Comparison of ENCODE assay signal across 27 mouse cellular contexts in the genomic region with DNA sequence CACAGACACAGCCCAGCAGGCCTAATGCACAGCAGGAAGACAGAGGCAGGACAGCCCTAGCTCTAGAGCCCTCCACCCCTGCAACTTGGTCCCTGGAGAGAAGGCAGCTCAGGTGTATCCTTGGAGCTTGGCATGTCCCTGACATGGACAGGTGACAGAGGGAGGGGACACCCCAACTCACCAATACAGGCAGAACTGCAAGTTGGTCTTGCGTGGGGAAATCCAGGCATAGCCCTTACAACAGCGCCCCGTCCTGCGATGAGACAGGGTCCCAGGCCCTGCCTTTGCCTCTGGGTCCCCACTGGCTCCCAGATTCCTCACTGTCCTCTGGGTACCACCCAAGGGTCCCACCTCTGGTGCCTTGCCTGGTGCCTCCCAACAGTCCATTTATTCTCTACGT. TPM values are rescaled to one million over a fixed set of nuclear protein-coding genes. Genes with fewer than 3 reads are reported as not detected.
DNase-seq lines count a peak whose midpoint lies in the region; ATAC-seq and TF ChIP-seq lines count a peak whose summit lies in the region.
"Had no signal": no experiment of that assay in that cellular context is flagged by ENCODE, and none has a peak within 500 bp of the region (broad histone marks: within the 10 kb centered on the region; RNA-seq: fewer than 3 reads in every experiment).

No protein-coding gene starts in this region.

- DNase-seq in embryonic facial prominence, embryonic 10.5 days (ENCODE audit: low spot score): no peak
- peak; percentile 81 for DNase-seq in heart, adult 11 months
- DNase-seq in heart, adult 18-20 months: no peak
- DNase-seq in intestine, embryonic 14.5 days (ENCODE audit: low spot score): peak; percentile 45
- no peak for DNase-seq in testis, postnatal 14 days (ENCODE audit: low spot score)
- DNase-seq: adrenal gland, adult 8-10 months; adrenal gland, postnatal 14 days; adrenal gland, postnatal 36 days; B cell, adult 2 months; cerebellum, adult 11-12 months; cerebellum, adult 2 months; cerebellum, adult 9-10 months; cerebellum, postnatal 10 days; forebrain, postnatal 0 days had no signal

- TF ChIP-seq CTCF in testis, adult 2 months (IDR thresholded peaks at IDR 0.05; ENCODE audit: control insufficient read depth, insufficient read depth, insufficient replicate concordance, low read depth, low read length): no peak

- H3K27ac ChIP-seq in embryonic facial prominence, embryonic 15.5 days (replicated peaks): no peak overlapping the region
- H3K27ac ChIP-seq in embryonic facial prominence, embryonic 10.5 days (replicated peaks): no peak overlapping the region
- no peak overlapping the region for H3K27ac ChIP-seq in intestine, embryonic 14.5 days (ENCODE audit: low read depth)
- no peak overlapping the region for H3K27ac ChIP-seq in intestine, embryonic 15.5 days
- no peak overlapping the region for H3K27ac ChIP-seq in testis, adult 2 months (ENCODE audit: control insufficient read depth, insufficient read depth, low read depth, low read length)
- H3K27ac ChIP-seq: embryonic facial prominence, embryonic 13.5 days; forebrain, embryonic 13.5 days; forebrain, embryonic 15.5 days had no signal

- H3K9me3 ChIP-seq in embryonic facial prominence, embryonic 15.5 days (replicated peaks): no peaks in the 10 kb centered on the region
- no peaks in the 10 kb centered on the region for H3K9me3 ChIP-seq in embryonic facial prominence, embryonic 10.5 days
- H3K9me3 ChIP-seq in intestine, embryonic 14.5 days (ENCODE audit: control insufficient read depth, low read length): no peaks in the 10 kb centered on the region
- H3K9me3 ChIP-seq in intestine, embryonic 15.5 days: no peaks in the 10 kb centered on the region
- H3K9me3 ChIP-seq: embryonic facial prominence, embryonic 13.5 days; forebrain, embryonic 13.5 days; forebrain, embryonic 15.5 days; G1E had no signal

- no peaks in the 10 kb centered on the region for H3K36me3 ChIP-seq in embryonic facial prominence, embryonic 15.5 days
- no peaks in the 10 kb centered on the region for H3K36me3 ChIP-seq in embryonic facial prominence, embryonic 10.5 days (replicated peaks)
- no peaks in the 10 kb centered on the region for H3K36me3 ChIP-seq in intestine, embryonic 14.5 days (ENCODE audit: control insufficient read depth, insufficient read depth, low read length)
- no peaks in the 10 kb centered on the region for H3K36me3 ChIP-seq in intestine, embryonic 15.5 days
- no peaks in the 10 kb centered on the region for H3K36me3 ChIP-seq in testis, adult 2 months (ENCODE audit: control insufficient read depth, insufficient read depth, low read length)
- H3K36me3 ChIP-seq: embryonic facial prominence, embryonic 13.5 days; forebrain, embryonic 15.5 days; G1E had no signal

- no peaks in the 10 kb centered on the region for H3K27me3 ChIP-seq in embryonic facial prominence, embryonic 15.5 days
- 0 out of 2 replicates have a peak, but pooled peaks cover 4% of the 10 kb centered on the region for H3K27me3 ChIP-seq in embryonic facial prominence, embryonic 10.5 days (replicated peaks; ENCODE audit: low read depth, poor library complexity, severe bottlenecking)
- H3K27me3 ChIP-seq in intestine, embryonic 14.5 days (replicated peaks; ENCODE audit: control insufficient read depth, insufficient read depth, low read length): no peaks in the 10 kb centered on the region
- H3K27me3 ChIP-seq in intestine, embryonic 15.5 days (replicated peaks): no peaks in the 10 kb centered on the region
- H3K27me3 ChIP-seq in testis, adult 2 months (ENCODE audit: control insufficient read depth, insufficient read depth, low read length): no peaks in the 10 kb centered on the region
- H3K27me3 ChIP-seq: CH12.LX; embryonic facial prominence, embryonic 13.5 days; forebrain, embryonic 13.5 days; forebrain, embryonic 15.5 days had no signal

- peak; percentile 3; the same call in 1 of the 2 replicates for ATAC-seq in embryonic facial prominence, embryonic 15.5 days (ENCODE audit: insufficient number of reproducible peaks, low FRiP score, low TSS enrichment, low read depth)
- no peak for ATAC-seq in intestine, embryonic 14.5 days (replicated peaks; ENCODE audit: low FRiP score, low TSS enrichment, low read depth)
- ATAC-seq in intestine, embryonic 15.5 days: no peak
- ATAC-seq: activated CD4-positive, CD25-positive, alpha-beta regulatory T cell, adult 4 months; CD4-positive, CD25-positive, alpha-beta regulatory T cell, adult 4 months; forebrain, embryonic 13.5 days; forebrain, embryonic 15.5 days; forebrain, postnatal 0 days; Patski had no signal

- H3K4me3 ChIP-seq in embryonic facial prominence, embryonic 15.5 days (replicated peaks): no peak overlapping the region
- no peak overlapping the region for H3K4me3 ChIP-seq in embryonic facial prominence, embryonic 10.5 days
- H3K4me3 ChIP-seq in intestine, embryonic 14.5 days (ENCODE audit: low read depth, low read length): no peak overlapping the region
- H3K4me3 ChIP-seq in intestine, embryonic 15.5 days (replicated peaks): no peak overlapping the region
- peak overlapping the region; percentile 43 for H3K4me3 ChIP-seq in testis, adult 2 months (ENCODE audit: control insufficient read depth, low read depth, low read length)
- H3K4me3 ChIP-seq: embryonic facial prominence, embryonic 13.5 days; forebrain, embryonic 13.5 days; forebrain, embryonic 15.5 days had no signal

- no peak overlapping the region for H3K4me2 ChIP-seq in embryonic facial prominence, embryonic 15.5 days (replicated peaks)
- H3K4me2 ChIP-seq in intestine, embryonic 14.5 days (ENCODE audit: low read length): no peak overlapping the region
- no peak overlapping the region for H3K4me2 ChIP-seq in intestine, embryonic 15.5 days (replicated peaks)
- H3K4me2 ChIP-seq: embryonic facial prominence, embryonic 13.5 days; forebrain, embryonic 13.5 days; forebrain, embryonic 15.5 days had no signal

- no peak overlapping the region for H3K9ac ChIP-seq in embryonic facial prominence, embryonic 15.5 days
- H3K9ac ChIP-seq in intestine, embryonic 14.5 days (ENCODE audit: low read length): no peak overlapping the region
- H3K9ac ChIP-seq in intestine, embryonic 15.5 days: no peak overlapping the region
- H3K9ac ChIP-seq: embryonic facial prominence, embryonic 13.5 days; forebrain, embryonic 13.5 days; forebrain, embryonic 15.5 days; forebrain, postnatal 0 days had no signal

- no peak for TF ChIP-seq POLR2A in testis, adult 2 months (IDR thresholded peaks at IDR 0.05; ENCODE audit: control insufficient read depth, low read depth, low read length)

- 87% methylated on average over 4 of the region's 5 CpGs for WGBS in embryonic facial prominence, embryonic 15.5 days
- WGBS in embryonic facial prominence, embryonic 10.5 days: 87% methylated on average over 5 of the region's 5 CpGs
- WGBS in intestine, embryonic 14.5 days: 85% methylated on average over 5 of the region's 5 CpGs
- WGBS in intestine, embryonic 15.5 days: 96% methylated on average over 5 of the region's 5 CpGs

- no peaks in the 10 kb centered on the region for H3K4me1 ChIP-seq in embryonic facial prominence, embryonic 15.5 days
- H3K4me1 ChIP-seq in embryonic facial prominence, embryonic 10.5 days: no peaks in the 10 kb centered on the region
- no peaks in the 10 kb centered on the region for H3K4me1 ChIP-seq in intestine, embryonic 14.5 days (replicated peaks; ENCODE audit: control insufficient read depth, insufficient read depth, low read length)
- H3K4me1 ChIP-seq in intestine, embryonic 15.5 days (replicated peaks): no peaks in the 10 kb centered on the region
- peaks cover 5% of the 10 kb centered on the region for H3K4me1 ChIP-seq in testis, adult 2 months (ENCODE audit: control insufficient read depth, insufficient read depth, low read length)
- H3K4me1 ChIP-seq: embryonic facial prominence, embryonic 13.5 days; forebrain, embryonic 13.5 days; forebrain, embryonic 15.5 days had no signal

RNA-seq across cellular contexts. Expression of a gene that starts 1.4 kb away (rescaled TPM):
- not detected in 2 replicates for polyA plus RNA-seq in embryonic facial prominence, embryonic 15.5 days (2015; fragmentation: Nextera tagmentation; extraction: Ambion mirVana)
- polyA plus RNA-seq in embryonic facial prominence, embryonic 10.5 days (2016; fragmentation: Nextera tagmentation; extraction: Ambion mirVana): not detected in 2 replicates
- total RNA-seq in heart, adult 18-20 months (2021): not detected
- polyA plus RNA-seq in intestine, embryonic 14.5 days (2014; fragmentation: Nextera tagmentation; extraction: Ambion mirVana): not detected in 2 replicates
- polyA plus RNA-seq in intestine, embryonic 15.5 days (2015; fragmentation: Nextera tagmentation; extraction: Ambion mirVana): not detected in 2 replicates
- 407 and 425 TPM in 2 replicates for polyA plus RNA-seq in testis, adult 2 months (2012; rRNA removed)
- total RNA-seq: adrenal gland, adult 18-20 months; adrenal gland, adult 8-10 months; adrenal gland, postnatal 14 days; adrenal gland, postnatal 36 days; CH12.LX; forebrain, postnatal 0 days; G1E had no signal
- polyA plus RNA-seq: activated CD4-positive, CD25-positive, alpha-beta regulatory T cell, adult 4 months; CD4-positive, CD25-positive, alpha-beta regulatory T cell, adult 4 months; cerebellum, adult 2 months; embryonic facial prominence, embryonic 11.5 days; embryonic facial prominence, embryonic 13.5 days; forebrain, embryonic 13.5 days; forebrain, embryonic 15.5 days; forebrain, postnatal 0 days; G1E; Patski had no signal

RNA-seq across cellular contexts. Expression of a gene that starts 28.1 kb away (rescaled TPM):
- not detected in 2 replicates for polyA plus RNA-seq in embryonic facial prominence, embryonic 15.5 days (2015; fragmentation: Nextera tagmentation; extraction: Ambion mirVana)
- polyA plus RNA-seq in embryonic facial prominence, embryonic 10.5 days (2016; fragmentation: Nextera tagmentation; extraction: Ambion mirVana): 0.03 TPM in 1 of 2 replicates, not detected in the other
- under 1 TPM in 1 of 2 experiments, not detected in 1; 0.10 TPM for total RNA-seq in heart, adult 18-20 months (2021)
- polyA plus RNA-seq in intestine, embryonic 14.5 days (2014; fragmentation: Nextera tagmentation; extraction: Ambion mirVana): 0.19 TPM in 1 of 2 replicates, not detected in the other
- 0.05 and 0.06 TPM in 2 replicates for polyA plus RNA-seq in intestine, embryonic 15.5 days (2015; fragmentation: Nextera tagmentation; extraction: Ambion mirVana)
- 0.91 and 1.5 TPM in 2 replicates for polyA plus RNA-seq in testis, adult 2 months (2012; rRNA removed)
- total RNA-seq: G1E had no signal
- polyA plus RNA-seq: activated CD4-positive, CD25-positive, alpha-beta regulatory T cell, adult 4 months; CD4-positive, CD25-positive, alpha-beta regulatory T cell, adult 4 months; embryonic facial prominence, embryonic 13.5 days; G1E; Patski had no signal

RNA-seq across cellular contexts. Expression of a gene that starts 30.7 kb away (rescaled TPM):
- 70.3 and 71.4 TPM in 2 replicates for polyA plus RNA-seq in embryonic facial prominence, embryonic 15.5 days (2015; fragmentation: Nextera tagmentation; extraction: Ambion mirVana)
- polyA plus RNA-seq in embryonic facial prominence, embryonic 10.5 days (2016; fragmentation: Nextera tagmentation; extraction: Ambion mirVana): 76.4 and 77.3 TPM in 2 replicates
- 10 to 100 TPM; 14.4 to 19.0 TPM for total RNA-seq in heart, adult 18-20 months (2021)
- 47.9 and 48.0 TPM in 2 replicates for polyA plus RNA-seq in intestine, embryonic 14.5 days (2014; fragmentation: Nextera tagmentation; extraction: Ambion mirVana)
- 40.5 and 44.3 TPM in 2 replicates for polyA plus RNA-seq in intestine, embryonic 15.5 days (2015; fragmentation: Nextera tagmentation; extraction: Ambion mirVana)
- 25.1 and 28.0 TPM in 2 replicates for polyA plus RNA-seq in testis, adult 2 months (2012; rRNA removed)
- total RNA-seq: G1E had no signal

RNA-seq across cellular contexts. Expression of a gene that starts 52.0 kb away (rescaled TPM):
- 11.8 and 12.5 TPM in 2 replicates for polyA plus RNA-seq in embryonic facial prominence, embryonic 15.5 days (2015; fragmentation: Nextera tagmentation; extraction: Ambion mirVana)
- 20.0 and 21.5 TPM in 2 replicates for polyA plus RNA-seq in embryonic facial prominence, embryonic 10.5 days (2016; fragmentation: Nextera tagmentation; extraction: Ambion mirVana)
- total RNA-seq in heart, adult 18-20 months (2021): 1 to 10 TPM; 1.3 to 1.5 TPM
- polyA plus RNA-seq in intestine, embryonic 14.5 days (2014; fragmentation: Nextera tagmentation; extraction: Ambion mirVana): 8.1 and 8.4 TPM in 2 replicates
- 7.6 and 8.2 TPM in 2 replicates for polyA plus RNA-seq in intestine, embryonic 15.5 days (2015; fragmentation: Nextera tagmentation; extraction: Ambion mirVana)
- 4.5 and 5.8 TPM in 2 replicates for polyA plus RNA-seq in testis, adult 2 months (2012; rRNA removed)
- total RNA-seq: CH12.LX had no signal
- polyA plus RNA-seq: activated CD4-positive, CD25-positive, alpha-beta regulatory T cell, adult 4 months; CD4-positive, CD25-positive, alpha-beta regulatory T cell, adult 4 months; G1E had no signal

RNA-seq across cellular contexts. Expression of a gene that starts 52.1 kb away (rescaled TPM):
- 25.3 and 25.9 TPM in 2 replicates for polyA plus RNA-seq in embryonic facial prominence, embryonic 15.5 days (2015; fragmentation: Nextera tagmentation; extraction: Ambion mirVana)
- polyA plus RNA-seq in embryonic facial prominence, embryonic 10.5 days (2016; fragmentation: Nextera tagmentation; extraction: Ambion mirVana): 28.4 and 29.2 TPM in 2 replicates
- total RNA-seq in heart, adult 18-20 months (2021): 1 to 10 TPM; 4.1 to 4.8 TPM
- polyA plus RNA-seq in intestine, embryonic 14.5 days (2014; fragmentation: Nextera tagmentation; extraction: Ambion mirVana): 91.9 and 92.2 TPM in 2 replicates
- polyA plus RNA-seq in intestine, embryonic 15.5 days (2015; fragmentation: Nextera tagmentation; extraction: Ambion mirVana): 106 and 121 TPM in 2 replicates
- 4.1 and 5.1 TPM in 2 replicates for polyA plus RNA-seq in testis, adult 2 months (2012; rRNA removed)
- total RNA-seq: G1E had no signal

Comparison
In these comparisons a context has a peak if more than half of its experiments do, and no peak if none do; other contexts are left out.
1. DNase-seq: peak in heart, adult 11 months (single experiment) and intestine, embryonic 14.5 days (single experiment); none in embryonic facial prominence, embryonic 10.5 days (single experiment), heart, adult 18-20 months (0 of 2) and testis, postnatal 14 days (single experiment).
2. RNA of a gene that starts 1.4 kb away (polyA plus RNA-seq): 407 to 425 TPM in testis, adult 2 months; not detected in embryonic facial prominence, embryonic 15.5 days, not detected in intestine, embryonic 15.5 days, not detected in embryonic facial prominence, embryonic 10.5 days and not detected in intestine, embryonic 14.5 days; every median in the first group is over 100 times any median in the second.